Mouse (Mus musculus) monocyte, adult 5-6 weeks (primary cell): Measurements from ENCODE around the gene Ugt1a6b. TPM values are rescaled to one million over a fixed set of nuclear protein-coding genes. Genes with fewer than 3 reads are reported as not detected.
A peak's percentile ranks its signal among the peaks of the same experiment; 100 is the strongest.

Source experiments
- ATAC-seq: fragments of 153-309, 156-312 bp; replicated peaks from 2 replicates; pipeline ENCODE4 v1.8.0; 2017; ENCODE audit warnings: mild to moderate bottlenecking; ENCODE audit not compliant: low TSS enrichment, insufficient number of reproducible peaks, severe bottlenecking, poor library complexity, low FRiP score
- total RNA-seq: library from RNA; stranded (forward); fragments of 200-1000, 200-491, 200-594 nt; gene quantifications from 3 replicates; pipeline ENCODE4 v1.2.3, GENCODE M21; 2017

Ugt1a6b gene
- total RNA-seq, 1 experiment from 2014 or later = 4.0 TPM

DNA sequence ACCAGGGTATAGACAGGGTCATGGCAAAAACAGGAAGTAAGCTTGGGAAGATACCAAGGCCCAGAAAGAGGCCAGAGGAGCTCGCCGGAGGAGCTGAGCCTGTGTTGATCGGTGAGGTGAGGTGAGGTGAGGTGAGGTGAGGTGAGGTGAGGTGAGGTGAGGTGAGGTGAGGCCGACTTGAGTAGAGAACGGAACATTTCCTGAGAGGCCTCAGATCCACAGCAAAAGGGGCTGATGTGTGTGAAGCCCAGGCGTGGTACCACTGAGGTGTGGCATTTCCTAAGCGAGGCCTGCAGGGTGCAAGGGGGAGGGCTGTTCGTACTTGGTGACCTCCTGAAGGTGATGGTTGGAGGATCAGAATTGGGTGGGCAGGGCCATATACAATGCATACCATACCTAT, 150.1 kb downstream of the Ugt1a6b start:
- no peak for ATAC-seq

DNA sequence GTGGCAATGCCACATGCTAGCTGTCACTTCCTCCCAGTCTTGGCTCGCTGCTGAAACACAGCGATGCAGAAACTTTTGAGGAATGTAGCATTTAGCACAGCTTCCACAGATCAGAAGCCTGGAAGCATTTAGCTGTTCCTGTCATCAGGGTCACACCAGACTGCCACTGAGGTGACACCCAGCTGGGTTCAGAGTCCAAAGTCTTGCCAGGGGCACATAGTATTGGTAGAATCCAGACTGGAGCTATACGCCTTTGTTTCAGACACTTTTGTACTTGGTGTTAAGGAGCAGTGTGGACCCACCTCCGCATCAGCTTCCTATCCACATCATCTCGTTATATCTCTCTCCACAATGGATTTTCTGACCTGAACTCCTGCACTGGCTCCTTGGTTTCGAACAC, 150.5 kb downstream of the Ugt1a6b start:
- no peak for ATAC-seq

DNA sequence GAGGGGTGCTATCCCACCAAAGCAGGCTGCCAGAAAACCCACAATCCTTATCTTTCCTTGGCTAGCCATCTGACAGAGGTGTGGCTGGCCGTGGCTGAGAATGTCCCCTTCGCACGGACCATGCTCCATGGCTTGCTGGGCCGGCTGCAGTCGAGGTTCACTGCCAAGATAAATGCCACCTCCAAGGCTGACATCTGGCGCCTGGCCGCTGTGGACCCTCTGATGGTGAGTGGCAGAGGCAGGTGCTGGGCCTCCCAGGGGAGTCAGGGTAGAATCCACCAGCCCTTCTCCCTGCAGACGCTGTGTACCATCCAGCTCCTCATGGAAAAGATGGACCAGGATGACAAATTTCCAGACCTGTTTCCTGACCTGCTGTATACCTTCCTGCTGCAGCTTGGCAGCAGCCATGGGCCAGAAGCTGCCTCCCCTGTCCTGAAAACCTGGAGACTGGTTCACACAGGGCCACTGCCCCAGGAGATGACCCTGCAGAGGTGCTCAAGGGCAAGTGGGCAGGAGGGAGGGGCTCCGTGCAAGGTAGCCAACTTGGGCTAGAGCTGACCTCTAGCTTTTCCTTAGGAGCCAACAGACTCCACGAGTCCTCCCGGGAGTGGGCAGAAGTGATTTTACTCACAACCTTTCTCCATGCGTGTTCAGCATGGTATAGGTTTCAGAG, 151.9 kb downstream of the Ugt1a6b start:
- ATAC-seq = no peak

DNA sequence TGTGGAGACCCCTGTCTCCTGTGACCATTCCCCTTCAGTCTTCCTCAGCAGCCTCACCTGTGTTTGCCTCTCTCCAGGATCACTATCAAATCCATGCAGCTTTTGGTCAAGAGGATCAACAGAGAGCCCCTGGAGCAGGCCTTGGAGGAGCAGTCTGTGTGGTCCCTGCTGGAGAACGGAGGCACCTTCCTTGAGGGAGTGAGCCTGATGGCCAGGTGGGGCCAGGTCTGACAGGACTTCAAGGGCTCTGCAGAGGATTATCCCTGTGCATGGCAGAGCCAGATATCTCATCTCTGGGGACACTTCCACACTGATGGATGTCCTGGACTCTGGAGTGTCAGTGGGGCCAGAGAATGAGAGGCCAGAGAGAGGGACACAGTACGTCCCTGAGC, 152.4 kb downstream of the Ugt1a6b start:
- ATAC-seq = no peak

DNA sequence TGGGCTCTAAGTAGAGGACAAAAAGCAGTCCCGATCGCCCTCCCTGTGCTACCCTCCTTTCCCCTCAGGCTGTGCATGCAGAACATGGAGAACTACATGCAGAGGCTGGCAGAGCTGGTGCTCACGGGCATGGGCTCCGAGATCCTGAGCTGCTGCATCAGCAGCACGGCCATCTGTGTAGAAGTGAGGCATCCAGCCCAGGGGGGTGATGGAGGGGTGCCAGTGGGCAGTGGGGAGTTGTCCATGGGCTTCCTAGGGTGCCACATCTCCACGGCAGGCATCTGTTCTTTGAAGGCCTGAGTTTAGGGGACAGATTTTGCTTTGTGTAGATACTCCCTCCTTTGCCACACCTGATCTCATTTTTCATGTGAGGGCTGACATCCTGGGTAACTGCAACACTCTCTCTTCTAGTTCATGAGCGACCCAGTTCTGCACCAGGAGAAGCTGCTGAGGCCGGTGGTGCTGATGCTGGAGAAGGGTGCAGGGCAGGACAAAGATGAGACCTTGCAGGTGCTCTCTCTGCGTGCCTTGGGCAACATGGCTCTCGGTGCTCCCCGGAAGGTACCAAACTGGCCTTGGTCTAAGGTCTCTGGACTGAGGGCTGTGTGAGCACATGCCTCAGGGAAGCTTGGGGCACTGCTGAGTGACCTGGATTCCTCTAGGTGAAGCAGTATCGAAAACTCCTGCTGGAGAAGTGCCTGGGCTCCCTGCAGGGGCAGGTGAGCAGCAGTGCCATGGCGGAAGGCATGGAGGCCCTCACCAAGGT, 153.1 kb downstream of the Ugt1a6b start:
- ATAC-seq = no peak

DNA sequence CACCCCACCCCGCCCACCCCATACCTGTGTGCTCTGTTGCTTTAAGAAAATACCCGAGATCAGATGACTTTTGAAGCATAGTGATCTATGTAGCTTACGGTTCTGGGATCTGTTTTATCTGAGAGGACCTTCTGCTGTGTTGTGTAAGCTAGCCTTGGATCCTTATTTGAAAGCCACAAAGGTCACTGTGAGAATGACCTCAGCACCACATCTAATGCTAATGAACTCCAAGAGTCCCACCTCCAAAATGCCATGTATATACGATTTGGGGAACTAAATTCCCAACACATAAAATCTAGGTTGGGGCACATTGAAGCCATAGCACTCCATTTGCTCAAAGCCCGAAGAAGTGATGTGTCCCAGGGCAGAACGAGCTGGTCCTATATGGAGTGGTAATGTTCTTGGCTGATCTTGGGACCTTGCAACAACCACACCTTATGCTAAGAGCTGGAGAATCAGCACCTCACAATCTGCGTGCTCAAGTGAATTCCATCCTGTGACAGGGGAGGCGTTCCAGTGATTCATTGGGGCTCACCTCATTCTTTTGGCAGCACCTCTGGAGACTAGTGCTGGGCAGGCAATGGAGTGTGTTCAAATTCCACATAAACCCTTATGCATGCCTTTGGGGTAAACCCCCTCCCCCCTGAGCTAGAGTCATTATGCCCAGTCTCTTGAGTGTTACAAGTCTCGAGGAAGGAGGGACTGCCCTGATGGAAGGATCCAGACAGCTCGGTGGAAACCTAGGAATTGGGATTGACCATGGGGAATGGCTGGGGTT, 154.0 kb downstream of the Ugt1a6b start:
- no peak for ATAC-seq

DNA sequence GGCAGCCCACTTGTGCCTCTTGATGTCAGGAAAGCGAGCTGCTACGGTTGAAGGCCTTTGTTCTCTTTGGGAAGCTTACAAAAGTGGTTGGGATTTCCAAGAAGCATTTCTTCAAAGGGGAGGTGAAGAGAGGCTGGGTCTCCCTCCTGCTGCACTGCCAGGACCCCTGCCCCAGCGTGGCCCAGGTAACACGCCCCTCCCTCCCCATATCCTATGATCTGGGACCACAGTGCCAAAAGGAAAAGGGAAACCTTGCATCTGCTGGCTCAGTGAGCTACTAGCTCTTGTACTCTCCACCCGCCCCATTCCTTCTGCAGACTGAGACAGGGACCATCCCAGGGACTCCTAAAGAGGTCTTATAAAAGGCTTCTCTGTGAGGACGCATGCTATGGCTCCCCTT, 154.6 kb downstream of the Ugt1a6b start:
- ATAC-seq = no peak

DNA sequence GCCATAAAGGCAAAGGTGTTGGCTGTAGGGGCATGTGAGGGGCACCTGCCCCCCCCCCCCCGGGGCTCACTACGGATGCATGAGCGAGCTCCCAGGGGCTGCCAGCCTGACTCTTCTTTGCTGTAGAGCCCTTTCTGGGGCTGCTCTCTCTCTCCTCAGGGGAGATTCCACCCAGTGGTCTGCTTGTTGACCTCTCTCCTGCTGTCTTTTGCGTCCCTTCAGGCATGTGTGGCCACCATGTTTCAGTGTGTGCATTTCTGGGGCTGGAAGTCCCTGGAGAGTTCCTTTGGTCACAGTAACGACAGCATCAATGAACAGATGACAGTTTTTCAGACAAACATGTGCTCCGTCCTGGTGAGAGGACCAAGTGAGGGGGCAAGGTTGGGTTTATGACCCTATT, 155.3 kb downstream of the Ugt1a6b start:
- no peak for ATAC-seq

DNA sequence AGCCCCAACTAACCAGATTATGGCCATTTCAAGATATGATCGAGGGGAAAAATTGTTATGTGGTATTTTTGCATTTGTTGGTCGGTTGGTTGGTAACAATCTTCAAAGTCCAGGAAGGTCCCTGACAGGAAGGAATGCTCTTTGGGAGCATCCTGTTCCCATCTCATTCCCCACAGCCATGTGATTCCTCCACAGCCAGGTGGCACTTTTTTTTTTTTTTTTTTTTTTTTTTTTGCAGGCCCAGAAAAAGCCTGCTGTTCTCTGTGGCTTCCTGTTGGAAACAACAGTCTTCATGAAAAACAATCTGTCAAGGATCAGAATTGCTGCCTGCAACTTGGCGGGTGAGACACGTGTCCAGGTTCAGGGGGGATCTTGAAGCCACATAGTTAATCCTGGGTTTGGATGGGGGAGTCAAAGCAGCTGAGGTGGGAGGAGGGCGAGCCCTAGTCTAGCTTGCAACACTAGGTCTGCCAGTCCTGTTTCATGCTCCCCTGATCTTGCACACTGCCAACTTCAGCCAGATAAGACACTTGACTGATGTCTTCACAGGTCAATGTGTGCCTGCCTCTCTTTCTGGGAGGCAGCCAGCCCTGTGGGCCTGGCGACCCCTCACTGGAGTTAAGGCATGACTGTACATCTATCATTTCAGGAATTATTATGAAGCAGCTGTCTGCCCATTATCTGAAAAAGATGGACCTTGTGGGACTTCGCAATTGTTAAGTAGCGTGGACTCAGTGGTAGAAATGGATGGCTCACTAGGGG, 156.0 kb downstream of the Ugt1a6b start:
- ATAC-seq = no peak

DNA sequence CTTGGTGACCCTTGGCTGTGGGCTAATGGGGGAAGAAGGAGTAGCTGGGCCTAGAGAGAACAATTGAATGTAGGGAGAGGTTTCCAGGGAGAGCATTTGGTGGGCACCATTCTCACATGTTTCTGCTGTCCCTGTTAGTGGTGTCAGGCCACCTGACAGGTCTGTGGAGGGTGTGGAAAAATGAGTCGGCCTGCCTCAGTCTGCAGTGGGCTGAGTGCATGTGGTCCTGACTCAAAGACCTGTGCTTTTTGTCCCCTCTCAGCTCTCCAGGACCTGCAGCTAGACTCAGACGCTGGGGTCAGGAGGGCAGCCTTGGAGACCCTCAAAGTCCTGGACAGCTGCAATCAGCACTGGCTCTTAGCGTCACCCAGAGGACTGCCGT, 156.6 kb downstream of the Ugt1a6b start:
- no peak for ATAC-seq

DNA sequence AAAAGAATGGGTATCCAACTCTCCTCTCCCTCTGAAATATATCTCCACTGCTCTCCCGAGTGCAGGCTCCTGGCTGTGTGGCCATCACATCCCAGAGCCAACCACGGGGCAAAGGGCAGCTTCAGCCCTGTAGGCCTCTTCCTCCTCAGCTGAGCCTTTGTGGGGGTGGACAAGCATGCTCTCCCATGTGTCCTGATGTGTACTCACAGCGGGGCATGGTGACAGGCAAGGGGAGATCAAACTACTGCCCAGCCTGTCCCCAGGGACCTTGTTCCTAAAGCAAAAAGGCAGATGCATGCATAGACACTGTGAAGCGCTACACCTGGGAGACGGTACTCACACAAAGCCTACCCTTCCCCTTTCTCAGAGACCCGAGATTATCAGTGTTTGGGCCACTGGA, 157.1 kb downstream of the Ugt1a6b start:
- ATAC-seq = 0 out of 2 replicates have a peak, but pooled peaks have one; percentile 2

DNA sequence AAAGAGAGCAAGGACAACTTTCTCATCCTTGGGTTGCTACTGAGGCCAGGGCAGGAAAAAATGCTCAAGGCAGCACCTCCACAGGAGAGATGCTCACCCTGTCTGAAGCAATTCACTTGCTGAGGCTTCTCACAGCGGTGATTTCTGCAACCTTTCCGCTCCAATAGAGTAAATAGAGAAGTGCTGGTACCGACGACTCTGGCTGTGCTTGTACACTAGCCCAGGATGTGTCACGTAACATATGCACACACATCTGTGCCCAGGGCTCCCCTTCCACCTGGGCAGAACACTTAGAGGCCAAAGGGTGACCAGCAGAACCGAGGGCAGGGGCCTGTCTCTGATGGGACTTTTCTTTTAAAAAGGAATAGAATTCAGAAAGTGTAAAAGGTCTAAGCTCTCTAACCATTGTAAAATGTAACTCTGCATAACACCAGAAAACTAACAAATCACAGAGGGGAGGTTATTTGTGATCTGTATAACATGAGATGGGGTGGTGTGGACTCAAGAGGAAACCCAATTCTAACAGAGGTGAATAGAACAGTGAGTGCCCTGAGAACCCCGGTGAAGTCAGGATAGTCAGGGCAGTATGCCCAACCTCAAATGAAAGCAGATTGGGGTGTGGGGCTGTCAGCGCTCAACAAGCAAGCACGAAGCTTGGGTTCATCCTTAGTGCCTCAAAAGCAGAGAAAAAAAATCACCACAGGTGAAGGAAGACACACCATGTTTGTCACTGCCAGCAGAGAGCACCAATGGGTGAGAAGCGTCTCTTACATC, 157.7 kb downstream of the Ugt1a6b start:
- no peak for ATAC-seq

DNA sequence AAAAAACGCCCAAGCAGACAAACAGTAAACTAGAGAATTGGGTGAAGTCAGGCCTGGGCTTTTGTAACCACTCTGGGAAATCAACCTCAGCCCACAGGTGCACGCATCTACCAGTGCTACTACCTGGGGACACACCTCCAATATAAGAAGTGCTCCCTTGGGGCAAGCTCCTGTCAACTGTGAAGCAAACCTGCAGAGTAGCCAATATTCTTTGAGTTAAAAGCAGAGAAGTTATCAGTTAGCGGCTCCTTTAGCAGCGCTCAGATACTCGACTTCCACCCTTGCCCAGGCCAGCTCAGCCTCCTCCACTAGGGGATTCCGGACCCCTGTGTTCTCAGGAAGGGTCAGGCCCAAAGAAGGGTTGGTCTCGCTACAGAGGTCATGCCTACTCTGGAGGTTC, 158.7 kb downstream of the Ugt1a6b start:
- ATAC-seq = no peak

DNA sequence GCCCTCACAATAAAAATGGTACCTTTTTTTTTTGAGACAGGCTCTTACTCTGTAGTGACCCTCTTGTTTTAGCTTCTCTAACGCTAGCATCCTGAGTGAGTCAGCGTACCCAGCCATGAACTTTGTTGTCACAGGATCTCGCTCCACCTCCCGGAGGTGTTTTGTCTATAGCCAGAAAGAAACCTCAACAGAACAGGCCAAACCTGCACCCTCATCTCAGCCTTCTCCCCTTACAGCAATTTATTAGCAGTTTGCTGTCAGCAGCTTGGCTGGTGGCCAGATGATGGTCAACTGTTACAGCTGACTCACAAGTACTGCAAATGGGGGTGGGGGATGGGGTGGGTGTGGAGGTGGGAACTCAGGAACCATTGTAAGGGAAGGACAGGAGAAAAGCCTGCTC, 159.2 kb downstream of the Ugt1a6b start:
- no peak for ATAC-seq

DNA sequence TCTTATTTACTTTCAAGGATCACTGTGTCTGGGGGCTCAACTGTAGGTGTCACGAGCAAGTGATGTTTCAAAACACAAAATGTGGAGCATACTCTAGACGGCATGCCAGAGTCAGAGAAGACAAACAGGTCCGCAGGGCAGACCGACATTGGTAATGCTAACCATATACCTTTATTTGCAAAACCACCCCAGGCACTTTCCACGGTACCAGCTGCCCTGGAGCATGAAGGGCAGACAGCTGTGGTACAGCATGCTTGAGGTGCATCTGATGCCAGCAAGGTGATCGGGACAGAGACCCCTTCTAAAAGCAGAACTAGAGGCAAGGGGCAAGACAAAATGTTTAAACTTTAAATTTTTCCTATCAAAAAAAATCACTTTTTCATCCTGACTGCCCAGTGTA, 159.9 kb downstream of the Ugt1a6b start:
- no peak for ATAC-seq

DNA sequence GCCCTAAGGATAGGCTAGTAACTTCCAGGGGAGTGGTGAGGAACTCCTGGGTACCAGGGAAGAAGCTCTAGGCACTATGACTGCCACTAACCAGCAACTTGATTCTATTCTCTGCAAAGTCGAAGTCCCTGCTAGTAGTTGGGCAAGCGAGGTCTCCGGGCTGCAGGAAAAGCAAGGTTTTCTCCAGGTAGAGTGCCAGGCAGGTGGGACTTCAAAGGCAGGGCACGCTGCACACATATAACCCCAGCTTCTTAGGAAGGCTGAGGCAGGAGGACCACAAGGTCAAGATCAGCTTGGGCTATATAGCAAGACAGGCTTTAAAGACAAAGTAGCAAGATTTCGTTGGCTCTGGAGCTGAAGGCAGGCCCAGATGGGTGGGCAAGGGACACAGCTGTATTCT, 160.7 kb downstream of the Ugt1a6b start:
- ATAC-seq = no peak

DNA sequence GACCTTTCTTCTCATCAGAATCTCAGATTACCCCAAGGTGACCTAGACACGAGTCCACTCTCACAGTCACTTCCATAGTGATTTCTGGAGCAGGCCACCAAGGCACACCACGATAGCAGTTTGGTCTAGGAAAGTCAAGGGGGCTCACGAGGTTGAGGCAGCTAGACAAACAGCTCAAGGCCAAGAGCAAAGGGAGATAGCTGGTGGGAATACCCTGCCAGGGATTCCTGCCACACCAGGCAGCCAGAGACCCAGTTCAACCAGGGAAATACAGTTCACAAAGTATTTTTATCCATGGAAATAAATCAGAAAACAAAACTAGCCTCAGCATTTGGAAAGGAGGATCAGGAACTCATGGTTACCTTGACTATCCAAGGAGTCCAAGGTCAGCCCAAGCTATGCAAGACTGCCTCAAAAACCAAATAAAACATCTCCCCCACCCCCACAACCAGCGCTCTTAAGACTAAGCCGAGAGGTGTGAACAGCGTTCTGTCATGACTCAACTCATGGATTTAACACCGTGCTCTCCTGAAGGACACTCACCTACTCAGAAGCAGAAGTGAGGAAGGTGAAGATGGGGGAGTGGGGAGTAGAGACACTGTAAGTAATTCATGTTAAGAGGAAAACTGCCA, 161.3 kb downstream of the Ugt1a6b start:
- ATAC-seq = no peak

DNA sequence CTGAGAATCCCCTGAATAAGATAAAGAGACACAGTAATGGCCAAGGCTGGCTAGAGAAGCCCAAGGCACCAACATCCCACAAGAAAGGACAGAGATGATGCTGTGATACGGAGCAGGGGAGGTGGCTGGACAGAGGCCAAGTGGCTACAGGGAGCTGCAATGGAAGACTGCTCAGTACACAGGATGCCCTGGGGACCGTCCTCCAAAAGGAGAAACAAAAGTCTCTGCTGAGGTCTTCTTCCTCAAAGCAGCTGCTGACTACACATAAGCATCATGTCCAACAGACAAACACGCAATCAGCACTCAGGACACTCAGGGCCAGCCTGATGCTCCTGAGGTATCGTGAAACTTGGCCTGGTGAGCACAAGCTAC, 161.8 kb downstream of the Ugt1a6b start:
- ATAC-seq = no peak
